Mouse (Mus musculus): ENCODE measurements around the gene Nosip. TPM values are rescaled to one million over a fixed set of nuclear protein-coding genes. Genes with fewer than 3 reads are reported as not detected.
"Not testable (repeated sequence)": the region's sequence is repeated elsewhere in the genome, so short reads cannot be mapped to it uniquely, and the experiment has no call there.

Gene Nosip
- polyA plus RNA-seq, 1 experiment from 2014 or later = 63.6 TPM

GRCm38 (mm10) chr7:45102940-45103585, 40.8 kb downstream of the Nosip start:
- Histone ChIP-seq H3K9ac (replicated peaks; ENCODE audit: low read depth, low read length) (peak overlapping the region; percentile 60), H3K9me3 (ENCODE audit: control insufficient read depth, low read depth, low read length) (no peaks in the 10 kb centered on the region), H3K36me3 (ENCODE audit: control insufficient read depth, insufficient read depth, low read length) (no peaks in the 10 kb centered on the region), H3K4me3 (ENCODE audit: low read depth, low read length) (peak overlapping the region; percentile 32), H3K27ac (ENCODE audit: low read length) (peak overlapping the region; percentile 92), H3K4me2 (replicated peaks; ENCODE audit: low read depth, low read length) (peak overlapping the region; percentile 53), H3K27me3 (ENCODE audit: control insufficient read depth, insufficient read depth, low read length) (no peaks in the 10 kb centered on the region), H3K4me1 (ENCODE audit: control insufficient read depth, insufficient read depth, low read length) (peaks cover 26% of the 10 kb centered on the region)
- ATAC-seq (ENCODE audit: insufficient number of reproducible peaks, insufficient read depth, low FRiP score, low read depth) = peak; percentile 5; the same call in 1 of the 2 replicates
- WGBS = 53% methylated on average over 9 of the region's 9 CpGs

- peak within 1 kb of the TSS; percentile 60 for H3K9ac ChIP-seq (replicated peaks; ENCODE audit: low read depth, low read length)
- no peaks in the 10 kb centered on the region for H3K27me3 ChIP-seq (ENCODE audit: control insufficient read depth, insufficient read depth, low read length)
- peak within 1 kb of the TSS; percentile 92 for H3K27ac ChIP-seq (ENCODE audit: low read length)
- ATAC-seq (ENCODE audit: insufficient number of reproducible peaks, insufficient read depth, low FRiP score, low read depth) = peak; percentile 94
- peak within 1 kb of the TSS; percentile 53 for H3K4me2 ChIP-seq (replicated peaks; ENCODE audit: low read depth, low read length)
- H3K4me1 ChIP-seq (ENCODE audit: control insufficient read depth, insufficient read depth, low read length) = peaks cover 26% of the 10 kb centered on the region
- 22% methylated on average over 7 of the region's 7 CpGs for WGBS
- no peaks in the 10 kb centered on the region for H3K9me3 ChIP-seq (ENCODE audit: control insufficient read depth, low read depth, low read length)
- H3K4me3 ChIP-seq (ENCODE audit: low read depth, low read length) = peak within 1 kb of the TSS; percentile 32
- no peaks in the 10 kb centered on the region for H3K36me3 ChIP-seq (ENCODE audit: control insufficient read depth, insufficient read depth, low read length)
Measured at GRCm38 (mm10) chr7:45103652-45104180, 41.5 kb downstream of the Nosip start, which contains the start of gene Fcgrt. TSS of gene Fcgrt (minus strand) at chr7:45103851.

- Histone ChIP-seq H3K27ac (ENCODE audit: low read length) (no peak overlapping the region), H3K9me3 (ENCODE audit: control insufficient read depth, low read depth, low read length) (no peaks in the 10 kb centered on the region), H3K9ac (replicated peaks; ENCODE audit: low read depth, low read length) (no peak overlapping the region), H3K27me3 (ENCODE audit: control insufficient read depth, insufficient read depth, low read length) (no peaks in the 10 kb centered on the region), H3K36me3 (ENCODE audit: control insufficient read depth, insufficient read depth, low read length) (no peaks in the 10 kb centered on the region), H3K4me3 (ENCODE audit: low read depth, low read length) (no peak overlapping the region), H3K4me1 (ENCODE audit: control insufficient read depth, insufficient read depth, low read length) (peaks cover 26% of the 10 kb centered on the region), H3K4me2 (replicated peaks; ENCODE audit: low read depth, low read length) (no peak overlapping the region)
- 82% methylated on average over 5 of the region's 5 CpGs for WGBS
- no peak for ATAC-seq (ENCODE audit: insufficient number of reproducible peaks, insufficient read depth, low FRiP score, low read depth)
Measured at GRCm38 (mm10) chr7:45104941-45105340, 42.7 kb downstream of the Nosip start.

- no peaks in the 10 kb centered on the region for H3K27me3 ChIP-seq (ENCODE audit: control insufficient read depth, insufficient read depth, low read length)
Measured at GRCm38 (mm10) chr7:45105491-45105890, 43.3 kb downstream of the Nosip start.

GRCm38 (mm10) chr7:45106441-45106840, 44.2 kb downstream of the Nosip start:
- H3K36me3 ChIP-seq (ENCODE audit: control insufficient read depth, insufficient read depth, low read length) = no peaks in the 10 kb centered on the region
- ATAC-seq (ENCODE audit: insufficient number of reproducible peaks, insufficient read depth, low FRiP score, low read depth) = no peak
- H3K27me3 ChIP-seq (ENCODE audit: control insufficient read depth, insufficient read depth, low read length) = no peaks in the 10 kb centered on the region
- H3K4me2 ChIP-seq (replicated peaks; ENCODE audit: low read depth, low read length) = no peak overlapping the region
- H3K4me1 ChIP-seq (ENCODE audit: control insufficient read depth, insufficient read depth, low read length) = peaks cover 26% of the 10 kb centered on the region
- 55% methylated on average over 6 of the region's 6 CpGs for WGBS
- no peak overlapping the region for H3K27ac ChIP-seq (ENCODE audit: low read length)
- H3K9ac ChIP-seq (replicated peaks; ENCODE audit: low read depth, low read length) = no peak overlapping the region
- no peak overlapping the region for H3K4me3 ChIP-seq (ENCODE audit: low read depth, low read length)
- no peaks in the 10 kb centered on the region for H3K9me3 ChIP-seq (ENCODE audit: control insufficient read depth, low read depth, low read length)

More at GRCm38 (mm10) chr7:45105491-45105890, 43.3 kb downstream of the Nosip start:
- H3K36me3 ChIP-seq (ENCODE audit: control insufficient read depth, insufficient read depth, low read length) = no peaks in the 10 kb centered on the region
- no peaks in the 10 kb centered on the region for H3K9me3 ChIP-seq (ENCODE audit: control insufficient read depth, low read depth, low read length)
- H3K27ac ChIP-seq (ENCODE audit: low read length) = no peak overlapping the region
- H3K4me2 ChIP-seq (replicated peaks; ENCODE audit: low read depth, low read length) = no peak overlapping the region
- no peak overlapping the region for H3K4me3 ChIP-seq (ENCODE audit: low read depth, low read length)
- H3K9ac ChIP-seq (replicated peaks; ENCODE audit: low read depth, low read length) = no peak overlapping the region
- ATAC-seq (ENCODE audit: insufficient number of reproducible peaks, insufficient read depth, low FRiP score, low read depth) = no peak
- peaks cover 26% of the 10 kb centered on the region for H3K4me1 ChIP-seq (ENCODE audit: control insufficient read depth, insufficient read depth, low read length)
- 74% methylated on average over 8 of the region's 8 CpGs for WGBS

- no peak overlapping the region for H3K4me2 ChIP-seq (replicated peaks; ENCODE audit: low read depth, low read length)
- H3K9me3 ChIP-seq (ENCODE audit: control insufficient read depth, low read depth, low read length) = no peaks in the 10 kb centered on the region
- peaks cover 23% of the 10 kb centered on the region for H3K4me1 ChIP-seq (ENCODE audit: control insufficient read depth, insufficient read depth, low read length)
- H3K36me3 ChIP-seq (ENCODE audit: control insufficient read depth, insufficient read depth, low read length) = no peaks in the 10 kb centered on the region
- no peak overlapping the region for H3K27ac ChIP-seq (ENCODE audit: low read length)
- WGBS = 57% methylated on average over 5 of the region's 5 CpGs
- no peak overlapping the region for H3K9ac ChIP-seq (replicated peaks; ENCODE audit: low read depth, low read length)
- no peak overlapping the region for H3K4me3 ChIP-seq (ENCODE audit: low read depth, low read length)
- ATAC-seq (ENCODE audit: insufficient number of reproducible peaks, insufficient read depth, low FRiP score, low read depth) = no peak
- no peaks in the 10 kb centered on the region for H3K27me3 ChIP-seq (ENCODE audit: control insufficient read depth, insufficient read depth, low read length)
Measured at GRCm38 (mm10) chr7:45107052-45107645, 44.9 kb downstream of the Nosip start.

- H3K27me3 ChIP-seq (ENCODE audit: control insufficient read depth, insufficient read depth, low read length); H3K9me3 ChIP-seq (ENCODE audit: control insufficient read depth, low read depth, low read length); H3K36me3 ChIP-seq (ENCODE audit: control insufficient read depth, insufficient read depth, low read length); H3K27ac ChIP-seq (ENCODE audit: low read length); H3K4me1 ChIP-seq (ENCODE audit: control insufficient read depth, insufficient read depth, low read length); H3K4me2 ChIP-seq (replicated peaks; ENCODE audit: low read depth, low read length); H3K9ac ChIP-seq (replicated peaks; ENCODE audit: low read depth, low read length); H3K4me3 ChIP-seq (ENCODE audit: low read depth, low read length); ATAC-seq (ENCODE audit: insufficient number of reproducible peaks, insufficient read depth, low FRiP score, low read depth): not testable (repeated sequence)
- WGBS = 92% methylated on average over 4 of the region's 4 CpGs
Measured at GRCm38 (mm10) chr7:45110089-45110488, 47.9 kb downstream of the Nosip start.

GRCm38 (mm10) chr7:45111940-45112339, 49.7 kb downstream of the Nosip start:
- Histone ChIP-seq H3K9ac (replicated peaks; ENCODE audit: low read depth, low read length) (no peak overlapping the region), H3K4me3 (ENCODE audit: low read depth, low read length) (no peak overlapping the region), H3K27ac (ENCODE audit: low read length) (no peak overlapping the region), H3K9me3 (ENCODE audit: control insufficient read depth, low read depth, low read length) (no peaks in the 10 kb centered on the region), H3K4me2 (replicated peaks; ENCODE audit: low read depth, low read length) (no peak overlapping the region), H3K4me1 (ENCODE audit: control insufficient read depth, insufficient read depth, low read length) (no peaks in the 10 kb centered on the region), H3K27me3 (ENCODE audit: control insufficient read depth, insufficient read depth, low read length) (no peaks in the 10 kb centered on the region), H3K36me3 (ENCODE audit: control insufficient read depth, insufficient read depth, low read length) (no peaks in the 10 kb centered on the region)
- WGBS = 59% methylated on average over 2 of the region's 2 CpGs
- no peak for ATAC-seq (ENCODE audit: insufficient number of reproducible peaks, insufficient read depth, low FRiP score, low read depth)
